Mouse (Mus musculus) thymus, adult 2 months (tissue): ENCODE results near the gene Cdk18.
"Not testable (repeated sequence)": the region's sequence is repeated elsewhere in the genome, so short reads cannot be mapped to it uniquely, and the experiment has no call there.

ENCODE experiments used
- CTCF ChIP-seq: fragments of 200-500 bp; IDR thresholded peaks from 2 replicates; pipeline ENCODE4 v1.5.1; 2012; ENCODE audit warnings: mild to moderate bottlenecking, control low read depth, low read length, moderate library complexity, borderline replicate concordance; ENCODE audit not compliant: control insufficient read depth, poor library complexity, insufficient read depth; ENCODE audit errors: extremely low read depth
- POLR2A ChIP-seq: fragments of 200-500 bp; IDR thresholded peaks from 2 replicates; pipeline ENCODE4 v1.6.1; 2012; ENCODE audit warnings: mild to moderate bottlenecking, low read length, control low read depth, moderate library complexity; ENCODE audit not compliant: control insufficient read depth, poor library complexity, insufficient read depth; ENCODE audit errors: extremely low read depth

DNA sequence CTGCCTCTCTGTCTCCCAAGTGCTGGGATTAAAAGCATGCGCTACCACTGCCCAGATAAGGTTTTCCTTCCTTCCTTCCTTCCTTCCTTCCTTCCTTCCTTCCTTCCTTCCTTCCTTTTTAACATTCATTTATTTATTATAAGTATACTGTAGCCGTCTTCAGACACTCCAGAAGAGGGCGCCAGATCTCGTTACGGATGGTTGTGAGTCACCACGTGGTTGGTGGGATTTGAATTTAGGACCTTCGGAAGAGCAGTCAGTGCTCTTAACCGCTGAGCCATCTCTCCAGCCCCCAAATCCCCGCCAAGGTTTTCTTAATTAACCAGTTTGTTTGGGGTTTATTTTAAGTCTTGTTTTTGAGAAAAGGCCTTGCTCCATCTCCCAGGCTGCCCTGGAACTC lies 23.1 kb upstream of the Cdk18 start:
- TF ChIP-seq CTCF, POLR2A: not testable (repeated sequence)
